Mouse (Mus musculus) hindbrain, embryonic 15.5 days (tissue): ENCODE measurements around the gene Fcgr4. TPM values are rescaled to one million over a fixed set of nuclear protein-coding genes. Genes with fewer than 3 reads are reported as not detected.

ENCODE experiments used
- ATAC-seq: fragments of 200-750 bp; cut with Nextera tagmentation; 2 replicates; pipeline ENCODE4 v1.8.0; 2017; ENCODE audit warnings: low read depth, moderate number of reproducible peaks, moderate TSS enrichment; ENCODE audit not compliant: low FRiP score
- H3K27ac ChIP-seq: fragments of 300-500 bp; sonication (generic); replicated peaks from 2 replicates; pipeline ENCODE4 v1.5.1; 2015; ENCODE audit warnings: mild to moderate bottlenecking, inconsistent platforms
- H3K27me3 ChIP-seq: fragments of 300-500 bp; sonication (generic); 2 replicates; pipeline ENCODE4 v1.6.1; 2015; ENCODE audit warnings: control low read depth, inconsistent platforms
- H3K36me3 ChIP-seq: fragments of 300-500 bp; sonication (generic); 2 replicates; pipeline ENCODE4 v1.6.1; 2015; ENCODE audit warnings: control low read depth, inconsistent platforms
- H3K4me1 ChIP-seq: fragments of 300-500 bp; sonication (generic); replicated peaks from 2 replicates; pipeline ENCODE4 v1.6.1; 2015; ENCODE audit warnings: control low read depth, inconsistent platforms
- H3K4me2 ChIP-seq: fragments of 300-500 bp; sonication (generic); 2 replicates; pipeline ENCODE4 v1.6.1; 2015; ENCODE audit warnings: moderate library complexity, mild to moderate bottlenecking, inconsistent platforms
- H3K4me3 ChIP-seq: fragments of 300-500 bp; sonication (generic); 2 replicates; pipeline ENCODE4 v1.5.1; 2015; ENCODE audit warnings: mild to moderate bottlenecking, inconsistent platforms
- H3K9ac ChIP-seq: fragments of 300-500 bp; sonication (generic); 2 replicates; pipeline ENCODE4 v1.6.1; 2015; ENCODE audit warnings: inconsistent platforms
- H3K9me3 ChIP-seq: fragments of 300-500 bp; sonication (generic); 2 replicates; pipeline ENCODE4 v1.6.1; 2016; ENCODE audit warnings: control low read depth, inconsistent platforms
- WGBS: fragments of 180-500 bp; shearing (Covaris S2); methylation state at CpG from one replicate; pipeline ENCODE4 v1.1.7; 2015; 5-methylcytosine and 5-hydroxymethylcytosine counted together
- polyA plus RNA-seq: library from polyadenylated mRNA; unstranded; fragments of >200 nt; fragmentation: Nextera tagmentation; extraction: Ambion mirVana; gene quantifications from 2 replicates; pipeline ENCODE4 v1.2.1, GENCODE M21; 2015

The Fcgr4 gene
- polyA plus RNA-seq, 1 experiment from 2014 or later: 0.27 TPM

- Histone ChIP-seq H3K9ac (no peak overlapping the region), H3K4me1 (no peaks in the 10 kb centered on the region), H3K27ac (no peak overlapping the region), H3K4me3 (no peak overlapping the region), H3K9me3 (no peaks in the 10 kb centered on the region), H3K27me3 (no peaks in the 10 kb centered on the region), H3K36me3 (no peaks in the 10 kb centered on the region), H3K4me2 (no peak overlapping the region)
- no peak for ATAC-seq
- WGBS: 82% methylated on average over 5 of the region's 5 CpGs
Observed at GRCm38 (mm10) chr1:170985861-170986260, 32.9 kb upstream of the Fcgr4 start.

- H3K4me2 ChIP-seq: no peak overlapping the region
- no peak overlapping the region for H3K9ac ChIP-seq
- no peaks in the 10 kb centered on the region for H3K9me3 ChIP-seq
- no peak overlapping the region for H3K27ac ChIP-seq
- H3K4me3 ChIP-seq: no peak overlapping the region
- no peak for ATAC-seq
- no peaks in the 10 kb centered on the region for H3K4me1 ChIP-seq
- H3K27me3 ChIP-seq: no peaks in the 10 kb centered on the region
- 75% methylated on average over 9 of the region's 9 CpGs for WGBS
- no peaks in the 10 kb centered on the region for H3K36me3 ChIP-seq
Observed at GRCm38 (mm10) chr1:170989656-170990055, 29.1 kb upstream of the Fcgr4 start.

- WGBS: 70% methylated on average over 5 of the region's 5 CpGs
Observed at GRCm38 (mm10) chr1:170992550-170992949, 26.2 kb upstream of the Fcgr4 start.

DNA sequence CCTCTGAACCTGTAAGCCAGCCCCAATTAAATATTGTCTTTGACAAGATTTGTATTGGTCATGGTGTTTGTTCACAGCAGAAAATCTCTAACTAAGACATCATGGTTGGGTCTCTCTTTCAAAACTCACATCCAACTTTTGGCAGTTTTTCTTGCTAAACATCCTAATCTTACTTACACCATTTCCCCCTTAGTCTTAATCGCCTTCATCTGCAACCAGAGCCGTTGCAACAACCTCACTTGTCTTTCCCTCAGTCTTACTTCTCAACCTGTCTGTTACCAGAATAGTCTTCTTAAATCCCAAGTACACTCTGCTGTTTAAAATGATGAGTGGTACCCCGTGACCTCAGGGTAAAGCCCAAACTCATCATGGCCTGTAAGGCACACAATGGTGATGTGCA, 22.7 kb upstream of the Fcgr4 start:
- H3K4me3 ChIP-seq: no peak overlapping the region
- H3K36me3 ChIP-seq: no peaks in the 10 kb centered on the region
- WGBS: 89% methylated on average over 3 of the region's 3 CpGs
- no peak overlapping the region for H3K4me2 ChIP-seq
- H3K4me1 ChIP-seq: no peaks in the 10 kb centered on the region
- H3K27me3 ChIP-seq: no peaks in the 10 kb centered on the region
- no peak overlapping the region for H3K27ac ChIP-seq
- no peak for ATAC-seq
- H3K9me3 ChIP-seq: no peaks in the 10 kb centered on the region
- no peak overlapping the region for H3K9ac ChIP-seq

More at GRCm38 (mm10) chr1:170992550-170992949, 26.2 kb upstream of the Fcgr4 start:
- H3K36me3 ChIP-seq: no peaks in the 10 kb centered on the region
- no peak overlapping the region for H3K4me3 ChIP-seq
- H3K9me3 ChIP-seq: no peaks in the 10 kb centered on the region
- no peak overlapping the region for H3K9ac ChIP-seq
- H3K4me1 ChIP-seq: no peaks in the 10 kb centered on the region
- no peaks in the 10 kb centered on the region for H3K27me3 ChIP-seq
- no peak overlapping the region for H3K27ac ChIP-seq
- ATAC-seq: no peak
- no peak overlapping the region for H3K4me2 ChIP-seq

DNA sequence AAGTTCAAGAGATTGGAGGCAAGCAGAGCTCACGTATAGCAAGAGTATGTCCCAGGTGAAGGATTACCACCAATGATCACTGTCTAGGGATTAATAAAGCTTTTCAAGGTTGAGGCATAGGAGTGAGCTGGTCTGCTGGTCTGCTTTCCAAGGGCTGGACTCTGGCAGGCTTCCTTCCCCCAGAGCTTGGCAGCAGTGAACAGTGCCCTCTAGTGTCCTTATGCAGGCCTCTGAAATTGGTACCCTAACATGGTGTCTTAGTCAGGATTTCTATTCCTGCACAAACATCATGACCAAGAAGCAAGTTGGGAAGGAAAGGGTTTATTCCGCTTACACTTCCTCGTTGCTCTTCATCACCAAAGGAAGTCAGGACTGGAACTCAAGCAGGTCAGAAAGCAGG, 22.0 kb upstream of the Fcgr4 start:
- no peaks in the 10 kb centered on the region for H3K4me1 ChIP-seq
- 49% methylated on average over 3 of the region's 3 CpGs for WGBS
- H3K27me3 ChIP-seq: no peaks in the 10 kb centered on the region
- H3K36me3 ChIP-seq: no peaks in the 10 kb centered on the region
- no peak overlapping the region for H3K4me2 ChIP-seq
- H3K9me3 ChIP-seq: no peaks in the 10 kb centered on the region
- H3K27ac ChIP-seq: no peak overlapping the region
- H3K4me3 ChIP-seq: no peak overlapping the region
- no peak overlapping the region for H3K9ac ChIP-seq
- ATAC-seq: no peak

DNA sequence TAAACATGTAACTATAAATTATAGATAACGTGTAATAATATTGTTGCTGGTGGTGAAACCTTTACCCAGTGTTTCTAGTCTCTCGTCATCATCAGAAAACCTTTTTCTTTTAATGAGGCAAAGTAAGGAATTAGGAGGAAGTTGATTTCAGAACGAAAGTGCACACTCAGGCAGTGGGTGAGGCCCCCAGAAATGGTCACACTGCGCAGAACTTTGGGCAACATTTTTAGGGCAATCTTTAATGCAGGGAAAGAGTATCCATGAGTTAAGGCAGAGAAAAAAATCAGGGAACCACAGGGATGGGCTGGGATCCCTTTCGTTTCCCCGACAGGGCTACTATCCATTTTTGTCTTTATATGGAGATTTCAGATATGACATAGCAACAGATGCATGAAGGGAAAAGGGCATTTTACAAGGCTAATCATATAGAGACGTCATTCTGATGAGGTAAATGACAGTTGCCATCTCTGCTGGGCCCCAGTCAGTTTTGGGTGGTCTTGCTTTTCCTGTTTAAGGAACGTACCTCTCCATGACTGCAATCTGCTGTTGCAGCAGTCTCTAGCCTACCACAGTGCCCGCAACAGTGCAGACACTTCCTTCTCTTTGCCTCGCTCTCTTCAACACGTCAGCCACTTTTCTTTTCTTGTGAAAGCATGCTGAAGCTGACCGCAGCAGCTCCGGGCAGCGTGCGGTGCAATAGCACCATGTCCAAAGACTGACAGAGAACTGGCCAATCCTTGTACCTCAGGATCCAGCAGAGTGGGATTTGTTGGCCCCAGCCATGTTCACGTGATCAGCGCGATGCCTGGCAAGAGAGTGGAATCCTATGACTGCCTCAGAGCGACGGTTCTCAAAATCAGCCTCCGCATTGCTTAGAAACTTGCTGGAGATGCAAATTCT, 20.7 kb upstream of the Fcgr4 start:
- Histone ChIP-seq H3K27me3 (no peaks in the 10 kb centered on the region), H3K4me2 (peak overlapping the region; percentile 37), H3K9ac (no peak overlapping the region), H3K4me1 (no peaks in the 10 kb centered on the region), H3K27ac (no peak overlapping the region), H3K4me3 (no peak overlapping the region), H3K9me3 (no peaks in the 10 kb centered on the region), H3K36me3 (no peaks in the 10 kb centered on the region)
- no peak for ATAC-seq
- WGBS: 67% methylated on average over 21 of the region's 21 CpGs

DNA sequence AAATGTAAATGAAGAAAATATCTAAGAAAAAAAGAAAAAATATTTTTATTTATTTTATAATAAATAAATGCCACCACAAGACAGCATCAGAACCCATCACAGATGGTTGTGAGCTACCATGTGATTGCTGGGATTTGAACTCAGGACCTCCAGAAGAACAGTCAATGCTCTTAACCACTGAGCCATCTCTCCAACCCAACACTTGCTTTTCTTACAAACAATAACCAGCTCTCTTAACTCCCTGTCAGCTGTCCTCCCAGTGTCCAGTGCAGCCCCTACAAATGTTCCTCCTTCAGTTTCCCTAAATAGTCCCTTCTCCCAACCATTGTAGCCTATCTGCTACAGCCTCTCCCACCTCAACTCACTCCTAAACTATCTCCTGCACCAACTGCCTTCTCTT, 18.9 kb upstream of the Fcgr4 start:
- Histone ChIP-seq H3K36me3 (no peaks in the 10 kb centered on the region), H3K9ac (no peak overlapping the region), H3K27ac (no peak overlapping the region), H3K4me2 (no peak overlapping the region), H3K4me1 (no peaks in the 10 kb centered on the region), H3K9me3 (no peaks in the 10 kb centered on the region), H3K27me3 (no peaks in the 10 kb centered on the region), H3K4me3 (no peak overlapping the region)
- no peak for ATAC-seq

DNA sequence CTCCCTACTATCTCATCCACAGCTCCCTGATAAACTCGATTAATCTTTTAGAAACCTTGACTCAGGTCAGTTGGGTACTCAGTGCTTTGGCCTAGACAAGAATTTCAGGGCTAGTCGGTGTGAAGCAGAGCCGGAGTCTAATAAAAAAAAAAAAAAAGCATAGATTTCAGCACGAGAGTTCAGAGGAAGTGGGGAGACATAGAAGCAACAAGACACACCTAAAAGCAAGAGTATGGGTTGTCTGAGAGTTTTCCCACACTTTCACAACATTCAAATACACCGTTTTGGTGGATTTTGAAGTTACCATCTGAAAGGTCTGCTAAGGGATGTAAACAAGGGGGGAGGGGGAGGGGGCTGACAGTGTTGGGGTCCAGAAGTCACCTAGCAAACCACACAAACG, 13.6 kb upstream of the Fcgr4 start:
- Histone ChIP-seq H3K4me3 (no peak overlapping the region), H3K4me1 (no peaks in the 10 kb centered on the region), H3K27ac (no peak overlapping the region), H3K9me3 (no peaks in the 10 kb centered on the region), H3K4me2 (no peak overlapping the region), H3K36me3 (no peaks in the 10 kb centered on the region), H3K9ac (no peak overlapping the region), H3K27me3 (no peaks in the 10 kb centered on the region)
- ATAC-seq: no peak
- WGBS: 69% methylated on average over 6 of the region's 6 CpGs

- Histone ChIP-seq H3K9ac (no peak overlapping the region), H3K27me3 (no peaks in the 10 kb centered on the region), H3K9me3 (no peaks in the 10 kb centered on the region), H3K4me1 (no peaks in the 10 kb centered on the region), H3K36me3 (no peaks in the 10 kb centered on the region), H3K4me3 (no peak overlapping the region), H3K4me2 (no peak overlapping the region), H3K27ac (no peak overlapping the region)
- ATAC-seq: no peak
Observed at GRCm38 (mm10) chr1:171005586-171005985, 13.1 kb upstream of the Fcgr4 start.

- no peak overlapping the region for H3K9ac ChIP-seq
- no peaks in the 10 kb centered on the region for H3K36me3 ChIP-seq
- WGBS: 96% methylated on average over 4 of the region's 4 CpGs
- no peaks in the 10 kb centered on the region for H3K9me3 ChIP-seq
- H3K4me3 ChIP-seq: no peak overlapping the region
- H3K27ac ChIP-seq: no peak overlapping the region
- ATAC-seq: no peak
- no peaks in the 10 kb centered on the region for H3K4me1 ChIP-seq
- no peak overlapping the region for H3K4me2 ChIP-seq
- H3K27me3 ChIP-seq: no peaks in the 10 kb centered on the region
Observed at GRCm38 (mm10) chr1:171006335-171006734, 12.4 kb upstream of the Fcgr4 start.

- Histone ChIP-seq H3K9ac (no peak overlapping the region), H3K27me3 (no peaks in the 10 kb centered on the region), H3K27ac (no peak overlapping the region), H3K9me3 (no peaks in the 10 kb centered on the region), H3K4me2 (no peak overlapping the region), H3K4me1 (no peaks in the 10 kb centered on the region), H3K36me3 (no peaks in the 10 kb centered on the region), H3K4me3 (no peak overlapping the region)
- 92% methylated on average over 2 of the region's 2 CpGs for WGBS
- no peak for ATAC-seq
Observed at GRCm38 (mm10) chr1:171006905-171007304, 11.8 kb upstream of the Fcgr4 start.

DNA sequence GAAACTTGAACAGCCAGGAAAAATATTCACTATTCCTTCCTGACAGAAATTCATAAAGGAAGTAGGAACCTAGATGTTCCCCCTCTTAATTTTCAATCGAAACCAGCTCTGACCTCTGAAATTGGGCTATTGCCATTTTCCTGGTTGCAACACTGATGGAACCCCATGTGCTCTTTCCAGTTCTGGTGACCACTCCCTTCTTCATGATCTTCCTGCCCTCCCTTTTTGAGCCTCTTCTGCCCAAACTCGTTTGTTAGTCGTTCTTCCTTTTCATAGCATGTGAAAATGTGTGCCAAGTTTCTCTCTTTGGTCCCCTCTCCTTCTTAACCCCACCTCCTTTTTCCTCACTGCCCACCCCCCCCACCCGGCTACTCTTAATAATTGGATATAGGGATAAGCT, 7.0 kb upstream of the Fcgr4 start:
- Histone ChIP-seq H3K27ac (no peak overlapping the region), H3K4me3 (no peak overlapping the region), H3K9me3 (no peaks in the 10 kb centered on the region), H3K4me1 (no peaks in the 10 kb centered on the region), H3K36me3 (no peaks in the 10 kb centered on the region), H3K27me3 (no peaks in the 10 kb centered on the region), H3K4me2 (no peak overlapping the region), H3K9ac (no peak overlapping the region)
- 85% methylated on average over 4 of the region's 4 CpGs for WGBS
- ATAC-seq: no peak
